Mouse (Mus musculus): ENCODE measurements around the gene Gm47985. TPM values are rescaled to one million over a fixed set of nuclear protein-coding genes. Genes with fewer than 3 reads are reported as not detected.
"Not testable (repeated sequence)": the region's sequence is repeated elsewhere in the genome, so short reads cannot be mapped to it uniquely, and the experiment has no call there.

The Gm47985 gene
- polyA plus RNA-seq, 2 experiments, result 2.0 to 2.2 TPM

DNA sequence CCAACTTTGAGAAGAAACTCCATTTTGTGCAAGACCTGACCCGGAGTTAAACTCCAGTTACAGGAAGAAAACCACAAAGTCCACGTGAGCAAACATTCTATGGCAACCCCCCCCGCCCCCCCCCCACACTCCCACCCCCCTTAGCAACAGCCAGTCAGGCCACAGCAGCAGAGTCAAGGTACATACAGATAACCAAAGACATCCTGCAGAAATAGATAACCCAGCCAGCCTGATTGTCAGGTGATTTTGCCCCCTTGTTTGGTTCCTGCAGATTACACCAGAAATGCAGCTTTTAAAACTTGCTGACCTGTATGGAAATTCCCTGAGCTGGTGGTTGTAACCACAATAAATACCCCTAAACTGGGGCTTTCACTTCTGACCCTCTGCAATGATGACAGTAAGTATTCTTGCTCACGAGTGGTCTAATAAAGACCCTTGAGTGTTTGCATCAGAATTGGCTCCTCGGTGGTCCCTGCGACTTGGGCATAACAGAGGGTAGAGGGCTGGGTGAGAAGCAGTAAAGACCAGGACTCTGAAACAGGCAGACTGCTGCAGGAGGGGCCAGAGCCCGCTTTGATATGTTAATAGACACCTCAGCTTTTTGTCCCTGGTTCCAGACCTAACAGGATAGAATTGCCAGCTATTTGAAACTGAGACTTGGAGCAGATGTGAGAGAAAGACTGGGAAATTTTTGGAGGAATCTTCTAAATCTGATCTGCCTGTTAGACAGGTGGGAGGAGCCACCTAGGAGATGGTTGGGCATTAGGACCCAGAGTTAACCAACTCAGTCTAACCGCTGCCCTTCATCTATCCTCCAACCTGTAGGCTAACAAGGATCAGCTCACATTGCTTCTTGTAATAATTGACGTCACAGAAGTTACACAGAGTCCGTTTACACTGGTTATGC lies 5.1 kb upstream of the Gm47985 start:
- peak; percentile 86 for TF ChIP-seq EP300 (IDR thresholded peaks at IDR 0.05; ENCODE audit: low read depth)
- TF ChIP-seq CTCF (IDR thresholded peaks at IDR 0.05; ENCODE audit: low read depth), result no peak
- no peaks in the 10 kb centered on the region for H3K27me3 ChIP-seq (ENCODE audit: control insufficient read depth, insufficient read depth, low read length)
- peak overlapping the region; percentile 73 for H3K4me2 ChIP-seq (ENCODE audit: low read depth)
- peak overlapping the region; percentile 53 for H3K9ac ChIP-seq (replicated peaks)
- peak overlapping the region; percentile 31 for H3K27ac ChIP-seq
- H3K36me3 ChIP-seq (replicated peaks; ENCODE audit: control insufficient read depth, insufficient read depth, low read depth), result no peaks in the 10 kb centered on the region
- no peaks in the 10 kb centered on the region for H3K9me3 ChIP-seq (ENCODE audit: control insufficient read depth, low read length)
- peak; percentile 85 for ATAC-seq (ENCODE audit: insufficient read depth)
- peak; percentile 65 to 78 (median 66) for DNase-seq (ENCODE audit: low read depth in 3 of 3, low spot score in 3 of 3)
- H3K4me3 ChIP-seq (ENCODE audit: insufficient read depth in 1 of 2, low read depth in 2 of 2, low read length in 2 of 2), result peak overlapping the region; percentile 39 to 69
- 2% methylated on average over 10 of the region's 10 CpGs for WGBS (ENCODE audit: insufficient replicate concordance)
- peaks cover 37 to 44% of the 10 kb centered on the region in 2 experiments for H3K4me1 ChIP-seq (replicated peaks; ENCODE audit: control insufficient read depth in 2 of 2, insufficient read depth in 2 of 2, low read length in 1 of 2)

GRCm38 (mm10) chr1:151177937-151178271 lies 4.4 kb upstream of the Gm47985 start:
- Histone ChIP-seq H3K9me3 (ENCODE audit: control insufficient read depth, low read length) (no peaks in the 10 kb centered on the region), H3K36me3 (replicated peaks; ENCODE audit: control insufficient read depth, insufficient read depth, low read depth) (no peaks in the 10 kb centered on the region), H3K4me1 (replicated peaks; ENCODE audit: control insufficient read depth in 2 of 2, insufficient read depth in 2 of 2, low read length in 1 of 2) (peaks cover 37 to 44% of the 10 kb centered on the region in 2 experiments), H3K4me3 (ENCODE audit: insufficient read depth in 1 of 2, low read depth in 2 of 2, low read length in 2 of 2) (peak overlapping the region; percentile 39 to 69), H3K27ac (peak overlapping the region; percentile 31), H3K9ac (replicated peaks) (peak overlapping the region; percentile 53), H3K27me3 (ENCODE audit: control insufficient read depth, insufficient read depth, low read length) (no peaks in the 10 kb centered on the region), H3K4me2 (ENCODE audit: low read depth) (peak overlapping the region; percentile 73)
- peak; percentile 54 for ATAC-seq (ENCODE audit: insufficient read depth)
- no peak for DNase-seq (ENCODE audit: low read depth in 3 of 3, low spot score in 3 of 3)
- WGBS (ENCODE audit: insufficient replicate concordance), result 15% methylated on average over 4 of the region's 4 CpGs
- no peak for TF ChIP-seq EP300 (IDR thresholded peaks at IDR 0.05; ENCODE audit: low read depth)
- no peak for TF ChIP-seq CTCF (IDR thresholded peaks at IDR 0.05; ENCODE audit: low read depth)

- no peak for ATAC-seq (ENCODE audit: insufficient read depth)
- TF ChIP-seq CTCF (IDR thresholded peaks at IDR 0.05; ENCODE audit: low read depth) (no peak), EP300 (IDR thresholded peaks at IDR 0.05; ENCODE audit: low read depth) (no peak)
- Histone ChIP-seq H3K9me3 (ENCODE audit: control insufficient read depth, low read length) (no peaks in the 10 kb centered on the region), H3K9ac (replicated peaks) (no peak overlapping the region), H3K27ac (no peak overlapping the region; the same call in none of the 2 replicates), H3K4me1 (replicated peaks; ENCODE audit: control insufficient read depth in 2 of 2, insufficient read depth in 2 of 2, low read length in 1 of 2) (peaks cover 37 to 44% of the 10 kb centered on the region in 2 experiments), H3K36me3 (replicated peaks; ENCODE audit: control insufficient read depth, insufficient read depth, low read depth) (no peaks in the 10 kb centered on the region), H3K27me3 (ENCODE audit: control insufficient read depth, insufficient read depth, low read length) (no peaks in the 10 kb centered on the region), H3K4me2 (ENCODE audit: low read depth) (no peak overlapping the region; the same call in 1 of the 2 replicates), H3K4me3 (ENCODE audit: insufficient read depth in 1 of 2, low read depth in 2 of 2, low read length in 2 of 2) (no peak overlapping the region)
- DNase-seq (ENCODE audit: low read depth in 3 of 3, low spot score in 3 of 3), result no peak
- WGBS (ENCODE audit: insufficient replicate concordance), result 72% methylated on average over 2 of the region's 2 CpGs
Observed at GRCm38 (mm10) chr1:151178505-151179083, 3.7 kb upstream of the Gm47985 start.

GRCm38 (mm10) chr1:151180167-151180566 lies 2.2 kb upstream of the Gm47985 start:
- H3K27me3 ChIP-seq (ENCODE audit: control insufficient read depth, insufficient read depth, low read length), result no peaks in the 10 kb centered on the region
- 19% methylated on average over 2 of the region's 2 CpGs for WGBS (ENCODE audit: insufficient replicate concordance)
- TF ChIP-seq CTCF (IDR thresholded peaks at IDR 0.05; ENCODE audit: low read depth) (no peak), EP300 (IDR thresholded peaks at IDR 0.05; ENCODE audit: low read depth) (peak; percentile 63)
- peaks cover 37 to 44% of the 10 kb centered on the region in 2 experiments for H3K4me1 ChIP-seq (replicated peaks; ENCODE audit: control insufficient read depth in 2 of 2, insufficient read depth in 2 of 2, low read length in 1 of 2)
- DNase-seq (ENCODE audit: low read depth in 3 of 3, low spot score in 3 of 3), result no peak
- no peak overlapping the region for H3K4me3 ChIP-seq (ENCODE audit: insufficient read depth in 1 of 2, low read depth in 2 of 2, low read length in 2 of 2)
- no peak overlapping the region for H3K4me2 ChIP-seq (ENCODE audit: low read depth)
- no peak overlapping the region; the same call in 1 of the 2 replicates for H3K27ac ChIP-seq
- ATAC-seq (ENCODE audit: insufficient read depth), result no peak
- no peak overlapping the region for H3K9ac ChIP-seq (replicated peaks)
- H3K9me3 ChIP-seq (ENCODE audit: control insufficient read depth, low read length), result no peaks in the 10 kb centered on the region
- H3K36me3 ChIP-seq (replicated peaks; ENCODE audit: control insufficient read depth, insufficient read depth, low read depth), result no peaks in the 10 kb centered on the region

DNA sequence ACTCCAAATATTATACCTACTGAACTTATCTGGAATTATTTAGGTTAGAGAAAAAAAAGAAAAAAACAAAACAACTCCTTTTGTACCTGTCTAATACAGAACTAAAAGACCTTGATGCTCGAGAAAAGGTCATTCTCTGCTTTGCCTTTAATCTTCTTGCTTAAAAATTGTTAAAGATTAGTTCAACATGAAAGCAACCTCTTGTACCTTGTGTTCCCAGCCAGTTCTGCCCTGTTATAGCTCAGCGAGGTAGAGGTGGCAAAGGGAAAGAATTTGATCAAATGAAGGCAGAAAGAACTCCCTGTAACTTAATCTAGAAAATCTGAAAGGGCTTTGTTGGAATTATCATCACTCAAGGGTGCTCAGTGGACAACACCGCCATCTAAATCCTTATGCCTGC lies 3.8 kb downstream of the Gm47985 start:
- H3K27ac ChIP-seq; H3K4me3 ChIP-seq (ENCODE audit: insufficient read depth in 1 of 2, low read depth in 2 of 2, low read length in 2 of 2); H3K27me3 ChIP-seq (ENCODE audit: control insufficient read depth, insufficient read depth, low read length); H3K36me3 ChIP-seq (replicated peaks; ENCODE audit: control insufficient read depth, insufficient read depth, low read depth); H3K4me2 ChIP-seq (ENCODE audit: low read depth); H3K9me3 ChIP-seq (ENCODE audit: control insufficient read depth, low read length); H3K4me1 ChIP-seq (replicated peaks; ENCODE audit: control insufficient read depth in 2 of 2, insufficient read depth in 2 of 2, low read length in 1 of 2); ATAC-seq (ENCODE audit: insufficient read depth); H3K9ac ChIP-seq (replicated peaks); DNase-seq (ENCODE audit: low read depth in 3 of 3, low spot score in 3 of 3): not testable (repeated sequence)
- WGBS (ENCODE audit: insufficient replicate concordance), result 68% methylated on average over 3 of the region's 3 CpGs

DNA sequence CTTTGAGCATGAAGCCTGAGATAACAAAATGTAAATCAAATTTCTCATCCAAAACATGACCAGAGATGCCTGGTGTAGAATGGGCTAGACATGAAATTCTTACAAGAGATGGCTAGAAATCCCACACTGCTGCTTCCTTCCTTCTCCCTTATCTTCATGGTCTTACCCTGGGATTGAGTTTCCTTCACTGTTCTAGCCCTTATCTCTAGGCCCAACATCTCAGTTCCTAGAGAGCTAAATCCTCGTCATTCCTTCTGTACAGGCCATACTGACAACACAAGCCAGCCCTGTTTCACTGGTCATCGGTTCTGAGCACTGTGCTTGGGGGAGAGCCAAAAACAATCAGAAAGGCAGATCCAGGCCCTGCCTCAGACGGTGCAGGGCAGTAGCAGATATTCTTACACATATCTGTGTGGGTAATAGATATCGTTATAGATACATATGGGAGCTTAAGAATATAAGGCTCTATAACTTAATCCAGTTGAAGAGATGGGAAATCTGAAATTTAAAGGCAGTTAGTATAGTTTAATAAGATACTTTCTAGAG lies 4.6 kb downstream of the Gm47985 start:
- WGBS (ENCODE audit: insufficient replicate concordance), result 57% methylated on average over 4 of the region's 4 CpGs
- peak; percentile 33; the same call in 1 of the 2 replicates for ATAC-seq (ENCODE audit: insufficient read depth)
- H3K9me3 ChIP-seq (ENCODE audit: control insufficient read depth, low read length); H3K4me3 ChIP-seq (ENCODE audit: insufficient read depth in 1 of 2, low read depth in 2 of 2, low read length in 2 of 2); H3K4me1 ChIP-seq (replicated peaks; ENCODE audit: control insufficient read depth in 2 of 2, insufficient read depth in 2 of 2, low read length in 1 of 2); H3K36me3 ChIP-seq (replicated peaks; ENCODE audit: control insufficient read depth, insufficient read depth, low read depth); H3K27me3 ChIP-seq (ENCODE audit: control insufficient read depth, insufficient read depth, low read length); H3K4me2 ChIP-seq (ENCODE audit: low read depth); DNase-seq (ENCODE audit: low read depth in 3 of 3, low spot score in 3 of 3); H3K9ac ChIP-seq (replicated peaks); H3K27ac ChIP-seq: not testable (repeated sequence)
